Mouse (Mus musculus) spleen, postnatal 36 days (tissue): Measurements from ENCODE around the gene Saysd1.
A peak's percentile ranks its signal among the peaks of the same experiment; 100 is the strongest.

ENCODE experiments used
- DNase-seq, 2 experiments: peaks; one replicate each; pipeline ENCODE4 v3.0.0; 2022; ENCODE audit warnings: low spot score in 2 of 2, mixed read lengths in 1 of 2

The Saysd1 gene

GRCm38 (mm10) chr14:20110945-20111344 lies 27.4 kb downstream of the Saysd1 start:
- DNase-seq = no peak

GRCm38 (mm10) chr14:20106271-20106670 lies 32.1 kb downstream of the Saysd1 start:
- DNase-seq = no peak

GRCm38 (mm10) chr14:20103207-20103606 lies 35.1 kb downstream of the Saysd1 start:
- DNase-seq = no peak

- no peak for DNase-seq
These were observed 40.3 kb downstream of the Saysd1 start for GRCm38 (mm10) chr14:20098061-20098460.

GRCm38 (mm10) chr14:20094942-20095341 lies 43.4 kb downstream of the Saysd1 start:
- no peak for DNase-seq

GRCm38 (mm10) chr14:20093493-20093892 lies 44.8 kb downstream of the Saysd1 start:
- DNase-seq = no peak

- no peak for DNase-seq
These were observed 54.0 kb downstream of the Saysd1 start for GRCm38 (mm10) chr14:20084335-20084734.

GRCm38 (mm10) chr14:20082536-20083325 lies 55.6 kb downstream of the Saysd1 start:
- DNase-seq = peak; percentile 94 to 95

- peak in 1 of 2 experiments; percentile 9 for DNase-seq
These were observed 56.3 kb downstream of the Saysd1 start for GRCm38 (mm10) chr14:20081937-20082533.

- DNase-seq = no peak
These were observed 57.2 kb downstream of the Saysd1 start for GRCm38 (mm10) chr14:20081084-20081483.

- DNase-seq = no peak
These were observed 61.2 kb downstream of the Saysd1 start for GRCm38 (mm10) chr14:20077181-20077580.

GRCm38 (mm10) chr14:20075544-20075943 lies 62.8 kb downstream of the Saysd1 start:
- DNase-seq = no peak

GRCm38 (mm10) chr14:20074759-20075158 lies 63.6 kb downstream of the Saysd1 start:
- DNase-seq = peak in 1 of 2 experiments; percentile 7

- no peak for DNase-seq
These were observed 67.7 kb downstream of the Saysd1 start for GRCm38 (mm10) chr14:20070629-20071028.

- DNase-seq = no peak
These were observed 70.0 kb downstream of the Saysd1 start for GRCm38 (mm10) chr14:20068365-20068764.

GRCm38 (mm10) chr14:20067293-20068074 lies 70.8 kb downstream of the Saysd1 start:
- DNase-seq = peak; percentile 70 to 77

- DNase-seq = no peak
These were observed 73.6 kb downstream of the Saysd1 start for GRCm38 (mm10) chr14:20064771-20065170.

- DNase-seq = no peak
These were observed 89.9 kb downstream of the Saysd1 start for GRCm38 (mm10) chr14:20048481-20048835.

GRCm38 (mm10) chr14:20047814-20048480 lies 90.4 kb downstream of the Saysd1 start:
- no peak for DNase-seq

GRCm38 (mm10) chr14:20047291-20047690 lies 91.0 kb downstream of the Saysd1 start:
- no peak for DNase-seq

- no peak for DNase-seq
These were observed 94.3 kb downstream of the Saysd1 start for GRCm38 (mm10) chr14:20044036-20044435.

- no peak for DNase-seq
These were observed 96.5 kb downstream of the Saysd1 start for GRCm38 (mm10) chr14:20041836-20042235.
